Mouse (Mus musculus): ENCODE data around the gene Npas2. TPM values are rescaled to one million over a fixed set of nuclear protein-coding genes. Genes with fewer than 3 reads are reported as not detected.
A peak's percentile ranks its signal among the peaks of the same experiment; 100 is the strongest.

Gene Npas2
- polyA plus RNA-seq, 1 experiment: not detected

DNA sequence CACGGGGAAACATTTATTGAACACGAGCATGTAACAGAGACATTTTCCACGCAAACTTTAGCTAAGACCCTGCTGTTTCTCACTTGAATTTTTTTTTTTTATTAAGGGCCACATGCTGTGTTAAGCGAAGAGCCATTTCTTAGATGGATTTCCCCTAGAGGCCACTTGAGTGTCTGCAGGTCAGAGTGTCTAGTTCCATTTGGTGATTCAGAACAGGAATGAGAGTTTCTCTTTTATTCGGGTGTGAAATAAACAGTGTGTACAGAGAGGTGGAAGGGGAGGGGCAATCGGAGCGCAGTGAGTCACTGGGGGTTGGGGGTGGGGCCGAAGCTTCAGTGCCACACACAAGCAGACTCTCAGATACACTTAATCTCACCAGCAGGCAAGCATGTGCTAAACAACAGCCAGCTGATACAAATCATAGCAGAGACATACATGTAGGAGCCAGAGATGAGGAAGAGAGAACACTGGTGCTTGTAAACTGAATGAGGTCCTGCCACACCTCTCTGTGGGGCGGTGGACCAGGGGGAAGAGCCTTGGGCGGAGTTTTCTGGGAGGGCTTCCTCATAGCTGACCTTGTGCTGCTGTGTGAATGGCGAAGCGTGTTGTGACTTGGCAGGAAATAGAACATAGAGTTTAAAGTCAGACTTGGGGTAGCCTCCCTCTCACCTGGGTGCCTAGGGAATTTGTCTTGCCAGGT, 3.3 kb downstream of the Npas2 start:
- TF ChIP-seq POLR2A (IDR thresholded peaks at IDR 0.05; ENCODE audit: borderline replicate concordance, control insufficient read depth, low read depth, low read length) (no peak), CTCF (IDR thresholded peaks at IDR 0.05; ENCODE audit: control insufficient read depth, insufficient read depth, low read length) (no peak)
- WGBS: 33% methylated on average over 12 of the region's 12 CpGs
- H3K4me3 ChIP-seq (replicated peaks; ENCODE audit: control insufficient read depth, low read depth, low read length): no peak overlapping the region
- H3K4me1 ChIP-seq (ENCODE audit: control insufficient read depth, insufficient read depth, low read length): no peaks in the 10 kb centered on the region
- H3K27ac ChIP-seq (ENCODE audit: control insufficient read depth, insufficient read depth, low read depth, low read length, poor library complexity): no peak overlapping the region

DNA sequence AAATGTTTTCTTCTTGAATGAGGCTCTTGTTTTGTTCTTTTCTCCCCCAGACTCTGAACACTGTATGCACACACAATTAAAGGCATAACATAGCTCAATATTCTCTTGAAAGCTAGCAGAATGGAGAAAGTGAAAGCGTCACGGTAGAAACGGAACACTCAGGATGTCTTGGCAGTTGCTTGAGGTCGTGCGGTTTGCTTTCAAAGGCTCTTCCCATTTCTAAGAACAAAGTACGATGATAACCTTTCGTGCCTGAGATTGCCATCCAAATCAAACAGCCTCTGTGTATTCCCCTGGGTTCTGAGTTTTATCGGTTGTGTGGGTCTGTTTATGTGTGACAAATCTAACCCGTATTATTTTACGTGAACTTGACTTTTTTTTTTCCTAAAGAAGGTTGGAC, 11.5 kb downstream of the Npas2 start:
- no peaks in the 10 kb centered on the region for H3K4me1 ChIP-seq (ENCODE audit: control insufficient read depth, insufficient read depth, low read length)
- TF ChIP-seq POLR2A (IDR thresholded peaks at IDR 0.05; ENCODE audit: borderline replicate concordance, control insufficient read depth, low read depth, low read length): no peak
- no peak for TF ChIP-seq CTCF (IDR thresholded peaks at IDR 0.05; ENCODE audit: control insufficient read depth, insufficient read depth, low read length)
- H3K27ac ChIP-seq (ENCODE audit: control insufficient read depth, insufficient read depth, low read depth, low read length, poor library complexity): no peak overlapping the region
- WGBS: 3% methylated on average over 10 of the region's 10 CpGs
- H3K4me3 ChIP-seq (replicated peaks; ENCODE audit: control insufficient read depth, low read depth, low read length): no peak overlapping the region

DNA sequence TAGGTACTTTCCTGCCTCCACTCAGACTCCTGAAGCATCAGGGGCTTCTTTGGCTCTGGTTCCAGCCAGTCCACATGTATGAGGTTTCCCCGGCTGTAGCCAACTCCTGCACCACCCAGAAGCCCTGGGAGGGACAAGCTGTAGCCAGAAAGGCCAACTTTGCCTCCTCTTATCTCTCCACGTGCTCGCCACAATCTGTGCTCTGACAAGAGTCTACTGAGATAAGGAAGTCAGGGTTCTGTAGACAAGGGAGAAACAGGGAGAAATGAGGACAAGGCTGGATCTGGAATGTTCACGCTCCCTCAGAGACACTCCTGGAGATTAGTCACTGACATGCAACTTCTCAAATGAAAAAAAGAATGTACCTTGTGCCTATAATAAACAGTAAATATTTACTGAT, 12.2 kb downstream of the Npas2 start:
- Histone ChIP-seq H3K27ac (ENCODE audit: control insufficient read depth, insufficient read depth, low read depth, low read length, poor library complexity) (no peak overlapping the region), H3K4me1 (ENCODE audit: control insufficient read depth, insufficient read depth, low read length) (no peaks in the 10 kb centered on the region), H3K4me3 (replicated peaks; ENCODE audit: control insufficient read depth, low read depth, low read length) (no peak overlapping the region)
- WGBS: 44% methylated on average over 4 of the region's 4 CpGs
- TF ChIP-seq CTCF (IDR thresholded peaks at IDR 0.05; ENCODE audit: control insufficient read depth, insufficient read depth, low read length) (no peak), POLR2A (IDR thresholded peaks at IDR 0.05; ENCODE audit: borderline replicate concordance, control insufficient read depth, low read depth, low read length) (no peak)

DNA sequence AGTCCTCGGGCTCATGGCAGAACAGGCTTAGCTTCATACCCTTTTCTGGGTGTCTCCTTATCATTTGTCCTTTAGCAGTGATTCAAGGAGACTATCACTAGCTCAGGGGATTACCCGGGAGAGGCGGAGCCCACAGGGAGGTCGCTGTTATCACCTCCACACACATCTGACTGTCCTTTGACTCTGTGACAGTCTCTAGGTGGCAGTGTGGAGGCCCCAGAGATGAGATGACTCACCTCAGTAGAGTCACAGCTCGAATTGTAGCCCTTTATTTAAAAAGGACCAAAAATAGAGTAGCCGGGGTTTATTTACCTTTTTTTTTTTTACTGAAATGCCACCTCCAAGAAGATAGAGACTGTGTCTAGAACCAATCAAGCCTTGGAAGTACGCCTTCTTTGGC, 13.4 kb downstream of the Npas2 start:
- no peak overlapping the region for H3K27ac ChIP-seq (ENCODE audit: control insufficient read depth, insufficient read depth, low read depth, low read length, poor library complexity)
- TF ChIP-seq CTCF (IDR thresholded peaks at IDR 0.05; ENCODE audit: control insufficient read depth, insufficient read depth, low read length): no peak
- no peak for TF ChIP-seq POLR2A (IDR thresholded peaks at IDR 0.05; ENCODE audit: borderline replicate concordance, control insufficient read depth, low read depth, low read length)
- WGBS: 42% methylated on average over 7 of the region's 7 CpGs
- no peak overlapping the region for H3K4me3 ChIP-seq (replicated peaks; ENCODE audit: control insufficient read depth, low read depth, low read length)
- H3K4me1 ChIP-seq (ENCODE audit: control insufficient read depth, insufficient read depth, low read length): no peaks in the 10 kb centered on the region

- 31% methylated on average over 5 of the region's 5 CpGs for WGBS
- Histone ChIP-seq H3K27ac (ENCODE audit: control insufficient read depth, insufficient read depth, low read depth, low read length, poor library complexity) (no peak overlapping the region), H3K4me1 (ENCODE audit: control insufficient read depth, insufficient read depth, low read length) (no peaks in the 10 kb centered on the region), H3K4me3 (replicated peaks; ENCODE audit: control insufficient read depth, low read depth, low read length) (no peak overlapping the region)
- TF ChIP-seq POLR2A (IDR thresholded peaks at IDR 0.05; ENCODE audit: borderline replicate concordance, control insufficient read depth, low read depth, low read length) (no peak), CTCF (IDR thresholded peaks at IDR 0.05; ENCODE audit: control insufficient read depth, insufficient read depth, low read length) (no peak)
Observed at GRCm38 (mm10) chr1:39210928-39211327, 17.4 kb downstream of the Npas2 start.

DNA sequence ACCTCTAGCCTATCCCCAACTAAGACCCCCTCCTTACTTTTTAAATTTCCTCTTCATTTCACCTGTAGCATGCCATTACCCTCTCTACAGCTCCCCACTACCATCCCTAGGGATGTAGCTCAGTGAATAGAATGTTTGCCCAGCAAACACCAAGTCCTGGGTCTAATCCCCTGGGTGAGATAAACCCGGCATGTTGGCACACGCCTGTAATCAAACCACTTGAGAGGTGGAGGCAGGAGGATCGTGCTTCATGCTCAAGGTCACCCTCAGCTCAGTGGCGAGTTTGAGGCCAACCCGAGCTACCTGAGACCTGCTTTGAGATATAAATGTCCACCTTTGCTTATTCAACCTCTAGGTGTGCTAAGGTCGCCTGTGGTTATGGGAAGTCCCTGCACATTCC, 19.5 kb downstream of the Npas2 start:
- no peak overlapping the region for H3K27ac ChIP-seq (ENCODE audit: control insufficient read depth, insufficient read depth, low read depth, low read length, poor library complexity)
- no peak for TF ChIP-seq POLR2A (IDR thresholded peaks at IDR 0.05; ENCODE audit: borderline replicate concordance, control insufficient read depth, low read depth, low read length)
- TF ChIP-seq CTCF (IDR thresholded peaks at IDR 0.05; ENCODE audit: control insufficient read depth, insufficient read depth, low read length): no peak
- no peak overlapping the region for H3K4me3 ChIP-seq (replicated peaks; ENCODE audit: control insufficient read depth, low read depth, low read length)
- WGBS: 77% methylated on average over 6 of the region's 6 CpGs
- H3K4me1 ChIP-seq (ENCODE audit: control insufficient read depth, insufficient read depth, low read length): no peaks in the 10 kb centered on the region

- H3K4me3 ChIP-seq (replicated peaks; ENCODE audit: control insufficient read depth, low read depth, low read length): no peak overlapping the region
- 88% methylated on average over 3 of the region's 3 CpGs for WGBS
- TF ChIP-seq POLR2A (IDR thresholded peaks at IDR 0.05; ENCODE audit: borderline replicate concordance, control insufficient read depth, low read depth, low read length): no peak
- 0 out of 2 replicates have a peak, but pooled peaks have one; percentile 19 for TF ChIP-seq CTCF (IDR thresholded peaks at IDR 0.05; ENCODE audit: control insufficient read depth, insufficient read depth, low read length)
Observed at GRCm38 (mm10) chr1:39217584-39217983, 24.1 kb downstream of the Npas2 start.

GRCm38 (mm10) chr1:39228401-39228800, 34.9 kb downstream of the Npas2 start:
- no peaks in the 10 kb centered on the region for H3K4me1 ChIP-seq (ENCODE audit: control insufficient read depth, insufficient read depth, low read length)
- 90% methylated on average over 5 of the region's 5 CpGs for WGBS
- H3K4me3 ChIP-seq (replicated peaks; ENCODE audit: control insufficient read depth, low read depth, low read length): no peak overlapping the region
- TF ChIP-seq CTCF (IDR thresholded peaks at IDR 0.05; ENCODE audit: control insufficient read depth, insufficient read depth, low read length) (no peak), POLR2A (IDR thresholded peaks at IDR 0.05; ENCODE audit: borderline replicate concordance, control insufficient read depth, low read depth, low read length) (no peak)
- H3K27ac ChIP-seq (ENCODE audit: control insufficient read depth, insufficient read depth, low read depth, low read length, poor library complexity): no peak overlapping the region

More at GRCm38 (mm10) chr1:39217584-39217983, 24.1 kb downstream of the Npas2 start:
- Histone ChIP-seq H3K27ac (ENCODE audit: control insufficient read depth, insufficient read depth, low read depth, low read length, poor library complexity) (no peak overlapping the region), H3K4me1 (ENCODE audit: control insufficient read depth, insufficient read depth, low read length) (no peaks in the 10 kb centered on the region)

Data from bone marrow, adult 2 months (tissue).